Mouse (Mus musculus): ENCODE results near the gene Gm16867. TPM values are rescaled to one million over a fixed set of nuclear protein-coding genes. Genes with fewer than 3 reads are reported as not detected.
"Not testable (repeated sequence)": the region's sequence is repeated elsewhere in the genome, so short reads cannot be mapped to it uniquely, and the experiment has no call there.

Gene Gm16867
- total and polyA plus RNA-seq, 3 experiments: 9.4 to 86.0 (median 10.0) TPM

- not testable (repeated sequence) for DNase-seq
These were observed 35.4 kb downstream of the Gm16867 start for GRCm38 (mm10) chr14:69467612-69468366.

GRCm38 (mm10) chr14:69464465-69464864 is 38.7 kb downstream of the Gm16867 start:
- DNase-seq: not testable (repeated sequence)

GRCm38 (mm10) chr14:69457691-69458090 is 45.5 kb downstream of the Gm16867 start:
- not testable (repeated sequence) for DNase-seq

- DNase-seq: not testable (repeated sequence)
These were observed 48.5 kb downstream of the Gm16867 start for GRCm38 (mm10) chr14:69454640-69455039.

- not testable (repeated sequence) for DNase-seq
These were observed 54.3 kb downstream of the Gm16867 start for GRCm38 (mm10) chr14:69448845-69449244.

GRCm38 (mm10) chr14:69447006-69447405 is 56.2 kb downstream of the Gm16867 start:
- DNase-seq: not testable (repeated sequence)

- not testable (repeated sequence) for DNase-seq
These were observed 60.0 kb downstream of the Gm16867 start for GRCm38 (mm10) chr14:69443092-69443692.

GRCm38 (mm10) chr14:69440955-69441354 is 62.2 kb downstream of the Gm16867 start:
- DNase-seq: not testable (repeated sequence)

- DNase-seq: not testable (repeated sequence)
These were observed 64.4 kb downstream of the Gm16867 start for GRCm38 (mm10) chr14:69438678-69439214.

GRCm38 (mm10) chr14:69421003-69421402 is 82.2 kb downstream of the Gm16867 start:
- not testable (repeated sequence) for DNase-seq

GRCm38 (mm10) chr14:69417545-69417944 is 85.6 kb downstream of the Gm16867 start:
- DNase-seq: not testable (repeated sequence)

Other genes starting within 250 kb of the Gm16867 start
- gene Synb, start 209.1 kb downstream of the Gm16867 start, total RNA-seq (2021): not detected
- not detected in 2 replicates for gene Synb, start 209.1 kb downstream of the Gm16867 start, polyA plus RNA-seq (2012; rRNA removed)
- gene Gm27179, start 9.2 kb upstream of the Gm16867 start, total RNA-seq (2021): not detected
- not detected in 2 replicates for gene Gm27179, start 9.2 kb upstream of the Gm16867 start, polyA plus RNA-seq (2012; rRNA removed)
- 10 to 100 TPM; 57.2 to 63.6 TPM for gene Entpd4b, start 52.1 kb upstream of the Gm16867 start, total RNA-seq (2021)
- 67.5 and 94.5 TPM in 2 replicates for gene Entpd4b, start 52.1 kb upstream of the Gm16867 start, polyA plus RNA-seq (2012; rRNA removed)